Mouse (Mus musculus) kidney, adult 18-20 months (tissue): ENCODE data around the gene Mocs2.

Experiments used
- DNase-seq: peaks from one replicate; pipeline ENCODE4 v3.0.0; 2021

Mocs2 gene

GRCm38 (mm10) chr13:114817751-114818360 lies at the start of gene Mocs2:
Gene Mocs2, plus strand, starts transcription at chr13:114818236.
- peak; percentile 95 for DNase-seq

DNA sequence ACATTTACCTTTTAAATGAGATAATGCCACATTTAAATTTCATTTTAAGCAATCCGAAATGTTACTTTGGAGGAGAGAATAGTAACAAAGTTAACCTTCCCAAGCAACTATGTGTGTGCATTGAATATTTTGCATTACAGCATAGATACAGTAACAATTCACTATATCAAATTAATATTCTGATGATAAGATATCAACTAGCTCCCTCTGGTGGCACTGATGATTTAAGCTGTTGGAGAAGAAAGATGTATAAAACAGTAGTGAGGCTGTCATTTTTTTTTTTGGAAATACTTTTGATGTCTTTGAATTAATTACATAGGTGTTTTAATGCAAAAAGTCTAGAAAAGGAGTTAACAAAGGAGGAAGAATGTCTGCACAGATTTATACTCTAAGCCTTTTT lies 26.5 kb upstream of the Mocs2 start:
- no peak for DNase-seq

DNA sequence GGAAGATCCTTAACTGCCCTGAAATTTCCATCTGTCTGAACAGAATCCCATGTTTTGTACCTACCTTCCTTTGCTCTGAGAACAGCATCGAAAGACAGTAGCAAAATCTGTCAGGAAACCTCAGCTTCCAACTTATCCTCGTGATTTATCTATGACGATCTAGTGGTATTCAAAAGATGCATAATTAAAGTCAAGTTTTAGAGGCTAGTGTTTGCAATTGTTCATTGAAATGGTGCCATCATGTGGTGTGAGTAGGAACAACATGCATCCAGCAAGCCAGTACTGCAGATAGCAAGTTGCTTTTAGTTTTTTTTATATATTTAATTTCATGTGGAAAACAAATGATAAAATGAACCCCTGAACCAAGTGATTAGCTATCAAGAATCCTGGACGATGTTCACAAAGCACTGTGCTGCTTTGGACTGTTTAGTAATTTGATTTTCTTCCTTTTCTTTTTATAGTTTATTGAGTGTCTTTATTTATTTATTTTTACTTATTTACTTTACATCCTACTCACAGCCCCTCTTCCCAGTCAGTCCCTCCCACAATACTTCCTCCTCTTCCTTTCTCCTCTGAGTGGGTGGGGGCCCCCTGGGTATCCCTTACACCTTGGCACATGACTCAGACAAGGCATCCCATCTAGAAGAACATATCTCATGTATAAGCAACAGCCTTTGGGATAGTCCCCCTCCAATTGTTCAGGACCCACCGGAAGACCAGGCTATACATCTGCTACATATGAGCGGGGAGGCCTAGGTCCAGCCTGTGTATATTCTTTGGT lies 24.6 kb upstream of the Mocs2 start:
- DNase-seq, result peak; percentile 41

DNA sequence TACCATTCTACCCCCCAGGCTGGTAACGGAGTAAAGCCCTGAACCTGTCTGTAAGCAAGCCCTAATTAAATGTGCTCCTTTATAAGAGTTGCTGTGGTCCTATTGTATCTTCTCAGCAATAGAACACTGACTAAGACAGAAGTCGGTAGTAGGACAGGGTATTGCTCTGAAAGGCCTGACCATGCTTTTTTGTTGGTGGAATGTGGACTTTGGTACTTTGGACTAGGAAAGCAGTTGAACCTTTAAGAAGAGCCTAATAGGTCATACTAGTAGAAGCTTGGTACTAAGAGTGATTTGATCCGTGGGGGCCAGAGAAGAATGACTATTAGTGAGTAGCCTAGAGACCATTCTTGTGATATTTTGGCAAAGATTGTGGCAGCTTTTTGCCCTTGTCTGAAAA lies 16.2 kb upstream of the Mocs2 start:
- no peak for DNase-seq

DNA sequence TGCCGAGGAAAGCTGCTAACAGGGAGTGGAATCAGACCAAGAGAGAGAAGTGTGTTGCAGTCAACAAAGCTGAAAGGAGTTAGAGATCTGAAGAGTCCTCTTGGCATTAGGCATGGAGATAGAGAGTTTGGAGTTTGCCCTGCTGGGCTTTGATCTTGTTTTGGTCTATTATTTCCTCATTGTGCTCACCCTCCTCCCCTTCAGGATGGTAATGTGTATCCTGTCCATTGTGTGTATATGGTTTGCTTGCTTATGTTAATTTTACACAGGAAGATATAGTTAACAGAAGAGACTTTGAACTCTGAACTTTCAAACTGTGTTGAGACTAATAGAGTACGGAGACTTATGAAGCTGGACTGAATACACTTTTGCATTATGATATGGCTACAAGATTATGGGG lies 15.1 kb upstream of the Mocs2 start:
- no peak for DNase-seq

- DNase-seq, result no peak
Observed at GRCm38 (mm10) chr13:114809624-114810210, 8.3 kb upstream of the Mocs2 start.

- DNase-seq, result no peak
Observed at GRCm38 (mm10) chr13:114818513-114818912, 477 bp downstream of the Mocs2 start.

- no peak for DNase-seq
Observed at GRCm38 (mm10) chr13:114822871-114823270, 4.8 kb downstream of the Mocs2 start.

DNA sequence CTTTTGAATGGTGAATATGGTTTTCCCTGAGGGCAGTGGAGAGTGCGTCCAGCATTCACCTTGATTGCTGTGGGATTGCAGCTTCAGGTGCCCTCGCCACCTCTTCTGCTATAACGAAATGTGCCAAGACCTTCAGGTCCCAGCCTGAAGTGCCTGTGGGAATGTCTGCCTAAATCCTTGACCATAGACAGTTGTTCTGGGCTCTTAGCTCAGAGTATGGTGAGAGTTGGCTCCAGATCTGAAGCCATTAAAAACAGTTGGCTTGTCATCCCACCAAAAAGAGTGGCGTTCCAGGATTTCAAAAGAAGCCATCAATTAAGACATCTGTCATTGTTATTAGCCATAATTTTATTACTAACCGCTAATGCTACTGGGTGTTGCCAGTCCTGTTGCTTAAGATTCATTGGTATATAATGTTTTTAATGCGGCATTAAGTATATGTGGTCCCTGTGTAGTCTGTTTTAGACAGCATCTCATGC lies 7.4 kb downstream of the Mocs2 start:
- no peak for DNase-seq

GRCm38 (mm10) chr13:114831367-114831833 lies 13.4 kb downstream of the Mocs2 start:
- no peak for DNase-seq

GRCm38 (mm10) chr13:114832761-114833160 lies 14.7 kb downstream of the Mocs2 start:
- no peak for DNase-seq

GRCm38 (mm10) chr13:114833351-114833750 lies 15.3 kb downstream of the Mocs2 start:
- DNase-seq, result no peak

DNA sequence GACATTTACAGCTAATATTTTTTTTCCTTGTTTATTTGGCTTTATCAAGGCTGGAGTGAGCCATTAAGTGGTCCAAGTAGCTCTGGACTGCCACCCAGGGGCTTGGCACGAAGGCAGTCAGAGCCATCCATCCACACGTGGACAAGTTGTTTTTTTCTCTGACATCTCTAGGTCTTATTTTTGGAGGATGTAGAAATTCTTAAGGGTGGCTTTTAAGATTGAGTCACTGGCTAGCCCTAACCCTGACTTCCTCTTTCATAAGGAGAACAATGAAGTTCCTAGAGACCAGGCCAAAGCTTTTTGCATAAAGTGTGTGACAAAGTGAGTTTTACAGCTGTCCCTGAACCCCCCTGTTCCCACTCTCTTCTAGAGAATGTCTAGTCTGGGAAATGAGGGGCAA lies 16.5 kb downstream of the Mocs2 start:
- DNase-seq, result no peak

DNA sequence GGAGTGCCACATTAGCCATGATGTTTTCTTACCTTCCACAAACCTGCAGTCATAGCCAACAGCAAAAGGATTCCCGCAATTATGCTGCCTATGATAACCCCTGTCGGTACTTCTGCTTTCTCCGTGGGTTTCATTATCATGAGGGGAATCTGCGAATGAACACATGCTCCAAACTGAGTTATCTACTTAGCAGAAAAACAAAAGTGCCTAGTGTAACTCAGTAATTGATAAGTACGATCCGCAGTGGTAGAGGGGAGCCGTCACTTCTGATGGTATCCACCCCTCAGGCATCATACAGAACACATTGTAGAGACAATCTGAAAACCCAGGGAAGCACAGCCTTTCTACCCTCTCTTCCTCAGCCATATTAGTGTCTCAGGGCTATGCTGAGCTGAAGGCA lies 19.0 kb downstream of the Mocs2 start:
- DNase-seq, result no peak

DNA sequence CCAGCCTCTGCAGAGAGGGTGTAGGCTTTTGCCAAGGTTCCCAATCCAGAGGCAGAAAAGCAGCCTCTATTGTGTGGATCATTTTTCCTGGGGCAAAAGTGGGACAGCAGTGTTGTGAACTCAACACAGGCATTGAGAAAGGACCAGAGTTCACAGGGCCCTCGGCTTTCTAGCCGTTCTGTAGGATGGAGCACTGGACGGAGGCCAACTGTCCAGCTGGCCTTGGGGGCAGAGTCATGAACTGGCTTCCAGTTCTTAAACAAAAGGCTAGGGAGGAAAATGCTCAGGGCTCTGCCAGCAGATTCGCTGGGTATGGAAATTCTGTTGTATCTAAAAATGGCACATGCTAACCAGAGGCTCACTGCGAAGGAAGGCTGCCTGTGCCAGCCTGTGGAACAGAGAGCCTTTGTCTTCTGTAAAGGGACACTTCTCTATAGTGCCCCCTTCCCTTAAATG lies 20.5 kb downstream of the Mocs2 start:
- peak; percentile 76 for DNase-seq

- no peak for DNase-seq
Observed at GRCm38 (mm10) chr13:114839098-114839497, 21.1 kb downstream of the Mocs2 start.

DNA sequence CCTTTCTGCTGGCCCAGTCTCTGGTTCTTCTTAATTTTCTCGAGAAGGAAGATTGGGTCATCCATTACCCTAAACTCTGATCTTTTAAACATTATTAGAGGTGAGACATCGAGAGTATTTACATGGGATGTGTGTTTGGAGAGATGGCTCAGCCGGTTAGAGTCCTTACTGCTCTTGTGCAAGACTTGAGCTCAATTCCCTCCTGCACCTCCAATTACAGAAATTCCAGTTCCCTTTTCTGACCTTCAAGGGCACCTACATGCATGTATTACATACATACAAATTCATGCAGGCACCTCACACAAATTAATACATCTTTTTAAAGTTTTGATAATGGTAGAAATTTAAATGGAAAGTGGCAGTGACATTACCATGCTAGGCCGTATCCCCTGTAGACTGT lies 22.5 kb downstream of the Mocs2 start:
- DNase-seq, result no peak

GRCm38 (mm10) chr13:114843318-114843717 lies 25.3 kb downstream of the Mocs2 start:
- DNase-seq, result no peak

GRCm38 (mm10) chr13:114845804-114846203 lies 27.8 kb downstream of the Mocs2 start:
- DNase-seq, result no peak

DNA sequence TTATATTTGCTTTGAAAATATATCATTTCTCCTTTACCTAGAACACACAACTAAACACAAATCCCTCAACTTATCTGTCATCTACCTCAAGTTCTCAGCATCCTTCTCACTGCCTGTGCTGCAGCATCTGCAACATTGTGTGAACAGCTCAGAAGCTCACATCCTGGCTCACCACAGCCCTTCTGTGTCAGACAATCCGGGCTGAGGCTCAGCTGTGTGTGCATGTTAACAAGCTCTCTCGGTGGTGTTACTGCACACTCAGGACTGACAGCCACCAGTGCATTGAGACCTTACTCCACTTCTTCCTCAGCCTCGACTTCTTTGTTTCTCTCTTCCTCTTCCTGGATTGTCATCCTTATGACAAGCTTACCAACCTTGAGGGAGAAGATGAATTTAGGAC lies 30.9 kb downstream of the Mocs2 start:
- no peak for DNase-seq

- no peak for DNase-seq
Observed at GRCm38 (mm10) chr13:114852264-114853111, 34.5 kb downstream of the Mocs2 start.

DNA sequence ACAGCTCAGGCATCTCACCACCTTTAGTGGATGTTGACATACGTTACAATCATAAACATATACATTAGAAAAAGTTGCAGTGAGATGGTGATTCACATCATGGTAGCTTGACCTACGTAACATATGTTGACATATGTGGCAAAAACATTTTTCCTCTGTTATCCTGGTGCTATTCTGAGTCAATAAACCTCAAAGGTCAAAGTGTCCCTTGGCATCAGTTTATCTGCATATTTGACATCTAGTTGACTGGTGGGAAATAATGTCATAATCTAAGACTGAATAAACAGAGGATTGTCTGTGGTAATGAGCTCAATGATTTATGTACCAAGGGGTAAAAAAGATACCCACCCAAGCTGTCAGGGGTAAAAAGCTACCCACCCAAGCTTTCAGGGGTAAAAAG lies 35.1 kb downstream of the Mocs2 start:
- DNase-seq, result no peak

DNA sequence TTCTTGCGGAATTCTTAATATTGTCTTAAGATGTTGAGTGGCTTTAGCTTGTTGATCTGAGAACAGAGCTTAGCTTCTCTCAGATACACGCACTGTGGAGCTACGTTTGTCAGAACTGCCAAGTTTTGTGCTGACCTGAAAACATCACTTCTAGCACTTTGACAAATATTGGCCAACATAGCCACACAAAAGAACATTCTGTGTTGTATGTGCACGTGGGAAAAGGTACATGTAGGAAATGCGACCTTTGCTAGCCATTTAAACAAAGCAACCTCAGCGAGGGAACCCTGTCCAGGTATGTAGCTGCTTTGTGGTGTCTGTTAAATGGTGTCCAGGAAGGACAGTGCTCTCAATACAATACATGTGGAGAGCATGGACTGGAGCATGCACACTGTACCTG lies 36.0 kb downstream of the Mocs2 start:
- no peak for DNase-seq
